Mouse (Mus musculus) forebrain, embryonic 15.5 days (tissue): ENCODE data around the gene Phf7. TPM values are rescaled to one million over a fixed set of nuclear protein-coding genes. Genes with fewer than 3 reads are reported as not detected.
A peak's percentile ranks its signal among the peaks of the same experiment; 100 is the strongest.

Experiments used
- ATAC-seq: fragments of 200-750 bp; cut with Nextera tagmentation; replicated peaks from 2 replicates; pipeline ENCODE4 v1.8.0; 2017; ENCODE audit warnings: mild to moderate bottlenecking, moderate TSS enrichment, moderate library complexity
- H3K27ac ChIP-seq: fragments of 300-500 bp; sonication (generic); replicated peaks from 2 replicates; pipeline ENCODE4 v1.5.1; 2015; ENCODE audit warnings: mild to moderate bottlenecking, inconsistent platforms
- H3K27me3 ChIP-seq: fragments of 300-500 bp; sonication (generic); 2 replicates; pipeline ENCODE4 v1.6.1; 2015; ENCODE audit warnings: inconsistent platforms
- H3K36me3 ChIP-seq: fragments of 300-500 bp; sonication (generic); 2 replicates; pipeline ENCODE4 v1.6.1; 2015; ENCODE audit warnings: mild to moderate bottlenecking, inconsistent platforms
- H3K4me1 ChIP-seq: fragments of 300-500 bp; sonication (generic); 2 replicates; pipeline ENCODE4 v1.6.1; 2015; ENCODE audit warnings: inconsistent platforms
- H3K4me2 ChIP-seq: fragments of 300-500 bp; sonication (generic); replicated peaks from 2 replicates; pipeline ENCODE4 v1.6.1; 2015; ENCODE audit warnings: mild to moderate bottlenecking, inconsistent platforms
- H3K4me3 ChIP-seq: fragments of 300-500 bp; sonication (generic); 2 replicates; pipeline ENCODE4 v1.5.1; 2015; ENCODE audit warnings: mild to moderate bottlenecking, inconsistent platforms
- H3K9ac ChIP-seq: fragments of 300-500 bp; sonication (generic); replicated peaks from 2 replicates; pipeline ENCODE4 v1.6.1; 2015; ENCODE audit warnings: mild to moderate bottlenecking, inconsistent platforms
- H3K9me3 ChIP-seq: fragments of 300-500 bp; sonication (generic); 2 replicates; pipeline ENCODE4 v1.6.1; 2016; ENCODE audit warnings: inconsistent platforms
- WGBS: fragments of 180-500 bp; shearing (Covaris S2); methylation state at CpG from one replicate; pipeline ENCODE4 v1.1.7; 2015; ENCODE audit warnings: mixed read lengths; 5-methylcytosine and 5-hydroxymethylcytosine counted together
- polyA plus RNA-seq: library from polyadenylated mRNA; unstranded; fragments of >200 nt; fragmentation: Nextera tagmentation; extraction: Ambion mirVana; gene quantifications from 2 replicates; pipeline ENCODE4 v1.2.1, GENCODE M21; 2015

Gene Phf7
- polyA plus RNA-seq: 11.9 and 13.1 TPM in 2 replicates

GRCm38 (mm10) chr14:31251084-31251604 is at the start of gene Phf7, which contains the start of gene Bap1:
Phf7 (minus strand) TSS chr14:31251317.
Bap1 (plus strand) TSS chr14:31251450.
- peak; percentile 92 for ATAC-seq
- H3K4me3 ChIP-seq: peak within 1 kb of the TSS; percentile 77
- H3K27me3 ChIP-seq: no peaks in the 10 kb centered on the region
- under 1% methylated on average over 73 of the region's 75 CpGs for WGBS
- peak within 1 kb of the TSS; percentile 95 for H3K9ac ChIP-seq
- H3K9me3 ChIP-seq: no peaks in the 10 kb centered on the region
- peaks cover 30% of the 10 kb centered on the region for H3K36me3 ChIP-seq
- H3K4me1 ChIP-seq: peaks cover 20% of the 10 kb centered on the region
- H3K27ac ChIP-seq: peak within 1 kb of the TSS; percentile 91
- peak within 1 kb of the TSS; percentile 63 for H3K4me2 ChIP-seq

GRCm38 (mm10) chr14:31285728-31286127 is 34.6 kb upstream of the Phf7 start:
- Histone ChIP-seq H3K9me3 (no peaks in the 10 kb centered on the region), H3K27me3 (no peaks in the 10 kb centered on the region), H3K9ac (no peak overlapping the region), H3K27ac (no peak overlapping the region), H3K4me3 (no peak overlapping the region), H3K4me2 (no peak overlapping the region), H3K4me1 (no peaks in the 10 kb centered on the region), H3K36me3 (no peaks in the 10 kb centered on the region)
- ATAC-seq: no peak
- WGBS: 89% methylated on average over 8 of the region's 8 CpGs

DNA sequence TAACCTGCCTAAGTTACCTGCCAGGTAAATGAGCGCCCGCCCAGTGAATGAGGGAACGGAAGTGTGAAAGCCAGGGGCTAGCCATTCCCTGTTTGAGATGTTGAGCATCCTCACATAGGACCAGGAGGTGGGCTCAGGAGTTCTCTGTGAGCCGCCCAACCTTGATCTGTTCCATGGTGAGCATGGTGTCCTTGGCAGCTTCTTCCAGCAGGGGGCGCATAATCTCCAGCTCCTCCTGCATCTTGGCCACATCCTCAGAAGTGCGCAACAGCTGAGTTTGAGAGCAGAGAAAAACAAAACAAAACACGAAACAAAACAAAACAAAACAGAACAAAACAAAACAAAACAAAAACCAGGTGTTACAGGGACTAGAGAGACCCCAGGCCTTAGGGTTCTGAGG is 21.0 kb upstream of the Phf7 start:
- ATAC-seq: no peak

DNA sequence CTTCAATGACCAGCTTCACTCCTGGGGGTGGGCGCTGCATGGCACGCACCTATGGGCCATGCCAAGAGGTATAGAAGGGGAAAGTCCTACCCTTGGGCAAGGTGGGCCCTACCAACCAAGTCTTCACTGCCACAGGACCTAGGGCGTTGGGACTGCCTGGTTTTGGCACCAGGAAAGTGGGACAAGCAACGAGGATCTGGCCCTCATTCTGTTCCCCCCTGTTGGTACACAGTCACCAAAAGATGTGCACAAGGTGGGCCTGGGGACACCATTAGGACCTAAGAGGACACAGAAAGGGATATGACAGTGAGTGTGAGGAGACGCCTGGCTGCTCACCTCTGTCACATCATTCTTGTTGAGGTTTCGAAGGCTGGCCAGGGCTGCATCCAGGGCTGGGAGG is 20.0 kb upstream of the Phf7 start:
- no peak overlapping the region for H3K4me2 ChIP-seq
- WGBS: 94% methylated on average over 6 of the region's 6 CpGs
- H3K4me1 ChIP-seq: peaks cover 24% of the 10 kb centered on the region
- H3K27ac ChIP-seq: no peak overlapping the region
- H3K36me3 ChIP-seq: no peaks in the 10 kb centered on the region
- H3K9ac ChIP-seq: no peak overlapping the region
- no peaks in the 10 kb centered on the region for H3K27me3 ChIP-seq
- no peaks in the 10 kb centered on the region for H3K9me3 ChIP-seq
- no peak for ATAC-seq
- no peak overlapping the region for H3K4me3 ChIP-seq

More for the DNA sequence above, 21.0 kb upstream of the Phf7 start:
- H3K36me3 ChIP-seq: no peaks in the 10 kb centered on the region
- H3K4me3 ChIP-seq: no peak overlapping the region
- H3K27ac ChIP-seq: no peak overlapping the region
- no peaks in the 10 kb centered on the region for H3K9me3 ChIP-seq
- peaks cover 24% of the 10 kb centered on the region for H3K4me1 ChIP-seq
- WGBS: 22% methylated on average over 7 of the region's 7 CpGs
- H3K9ac ChIP-seq: no peak overlapping the region
- H3K27me3 ChIP-seq: no peaks in the 10 kb centered on the region
- no peak overlapping the region for H3K4me2 ChIP-seq

DNA sequence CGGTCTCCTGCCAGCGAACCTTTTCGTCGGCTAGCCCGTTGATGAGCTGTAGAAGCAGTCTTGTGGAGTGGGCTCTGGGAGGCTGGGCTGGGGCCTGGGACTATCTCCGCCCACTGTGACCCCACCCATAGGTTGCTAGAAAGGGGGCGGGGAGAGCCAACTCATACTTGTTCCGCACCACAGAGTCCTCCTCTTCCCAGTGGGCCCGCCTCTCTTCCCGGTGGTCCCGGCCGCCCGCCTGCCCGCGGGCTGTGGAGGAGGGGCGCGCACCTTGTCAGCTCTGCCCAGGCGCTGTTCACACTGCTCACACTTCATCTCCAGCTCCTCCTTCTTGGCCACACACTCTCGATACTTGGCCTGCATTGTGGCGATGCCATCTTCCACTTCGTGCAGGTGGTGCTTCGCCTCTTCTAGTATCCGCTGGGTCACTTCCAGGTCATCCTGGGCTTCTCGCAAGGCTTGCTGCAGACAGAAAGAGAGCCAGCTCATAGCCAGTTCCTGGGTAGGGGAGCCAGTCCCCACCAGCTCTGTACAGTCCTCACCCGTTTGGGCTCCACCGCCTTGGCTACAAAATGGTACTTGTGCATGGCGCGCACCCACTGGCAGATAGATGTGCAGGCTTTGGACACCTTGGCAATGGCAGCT is 18.5 kb upstream of the Phf7 start:
- Histone ChIP-seq H3K4me3 (peak overlapping the region; percentile 26), H3K4me1 (peaks cover 24% of the 10 kb centered on the region), H3K9me3 (no peaks in the 10 kb centered on the region), H3K36me3 (no peaks in the 10 kb centered on the region), H3K27ac (peak overlapping the region; percentile 71), H3K9ac (peak overlapping the region; percentile 30; the same call in 1 of the 2 replicates), H3K27me3 (no peaks in the 10 kb centered on the region), H3K4me2 (peak overlapping the region; percentile 42)
- 13% methylated on average over 28 of the region's 28 CpGs for WGBS
- peak; percentile 61 for ATAC-seq

- ATAC-seq: peak; percentile 80
- Histone ChIP-seq H3K9me3 (no peaks in the 10 kb centered on the region), H3K4me2 (peak overlapping the region; percentile 42), H3K4me1 (peaks cover 24% of the 10 kb centered on the region), H3K27me3 (no peaks in the 10 kb centered on the region), H3K36me3 (no peaks in the 10 kb centered on the region), H3K27ac (peak overlapping the region; percentile 71), H3K9ac (no peak overlapping the region), H3K4me3 (no peak overlapping the region; the same call in 1 of the 2 replicates)
- WGBS: 32% methylated on average over 9 of the region's 9 CpGs
Measured at GRCm38 (mm10) chr14:31268301-31269001, 17.3 kb upstream of the Phf7 start.

DNA sequence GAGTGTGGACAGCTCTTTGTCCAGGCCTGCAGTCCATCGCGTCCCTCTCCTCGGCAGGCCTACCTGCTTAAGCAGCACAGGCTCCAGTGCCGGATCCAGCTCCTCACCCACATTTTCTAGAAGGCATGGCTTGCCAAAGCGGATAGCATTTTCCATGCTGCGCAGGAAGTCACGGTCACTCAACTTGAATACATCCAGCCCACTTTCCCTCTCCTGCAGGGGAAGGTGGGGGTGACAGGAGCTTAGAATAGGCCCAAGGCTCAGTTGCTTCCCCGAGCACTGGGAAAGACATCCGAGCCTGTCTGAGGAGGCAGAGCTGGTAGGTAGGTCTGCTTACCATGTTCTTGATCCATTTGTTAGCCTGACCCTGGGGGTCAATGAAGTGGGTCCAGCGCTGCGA is 16.5 kb upstream of the Phf7 start:
- ATAC-seq: no peak
- Histone ChIP-seq H3K36me3 (no peaks in the 10 kb centered on the region; the same call in 1 of the 2 replicates), H3K4me3 (no peak overlapping the region), H3K4me1 (peaks cover 24% of the 10 kb centered on the region), H3K27ac (peak overlapping the region; percentile 71), H3K9me3 (no peaks in the 10 kb centered on the region), H3K4me2 (no peak overlapping the region), H3K9ac (no peak overlapping the region), H3K27me3 (no peaks in the 10 kb centered on the region)
- WGBS: 91% methylated on average over 11 of the region's 11 CpGs

- ATAC-seq: no peak
Measured at GRCm38 (mm10) chr14:31260932-31261331, 9.8 kb upstream of the Phf7 start.

DNA sequence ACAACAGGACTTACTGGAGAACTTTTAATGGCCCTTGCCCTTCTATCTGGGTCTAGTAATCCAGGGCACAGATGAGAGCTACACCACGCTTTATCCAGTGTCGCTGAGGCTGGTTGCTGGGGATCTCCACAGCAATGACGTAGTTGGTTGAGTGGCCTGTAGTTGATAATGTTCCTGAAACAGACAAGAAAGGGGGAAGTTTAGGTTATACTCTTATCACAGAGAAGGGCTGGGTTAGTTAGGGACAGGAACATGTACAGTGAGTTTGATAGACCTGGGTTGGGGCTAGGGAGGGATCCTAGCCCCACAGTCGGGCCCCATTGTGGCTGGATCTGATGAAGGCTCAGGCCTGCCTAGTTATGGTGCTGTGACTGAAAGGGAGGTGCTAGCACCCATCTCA is 9.3 kb upstream of the Phf7 start:
- Histone ChIP-seq H3K9me3 (no peaks in the 10 kb centered on the region), H3K36me3 (peaks cover 61% of the 10 kb centered on the region), H3K4me1 (no peaks in the 10 kb centered on the region), H3K9ac (no peak overlapping the region), H3K4me2 (no peak overlapping the region), H3K4me3 (no peak overlapping the region), H3K27me3 (no peaks in the 10 kb centered on the region), H3K27ac (no peak overlapping the region)
- no peak for ATAC-seq
- over 99% methylated on average over 4 of the region's 4 CpGs for WGBS

More at GRCm38 (mm10) chr14:31260932-31261331, 9.8 kb upstream of the Phf7 start:
- 93% methylated on average over 9 of the region's 9 CpGs for WGBS
- Histone ChIP-seq H3K36me3 (peaks cover 56% of the 10 kb centered on the region), H3K9me3 (no peaks in the 10 kb centered on the region), H3K27me3 (no peaks in the 10 kb centered on the region), H3K27ac (no peak overlapping the region), H3K4me3 (no peak overlapping the region), H3K4me1 (no peaks in the 10 kb centered on the region), H3K4me2 (no peak overlapping the region), H3K9ac (no peak overlapping the region)

GRCm38 (mm10) chr14:31258476-31259050 is 7.4 kb upstream of the Phf7 start:
- Histone ChIP-seq H3K4me1 (no peaks in the 10 kb centered on the region), H3K27me3 (no peaks in the 10 kb centered on the region), H3K4me3 (no peak overlapping the region), H3K9me3 (no peaks in the 10 kb centered on the region), H3K4me2 (no peak overlapping the region), H3K36me3 (peaks cover 80% of the 10 kb centered on the region), H3K9ac (no peak overlapping the region), H3K27ac (no peak overlapping the region)
- no peak for ATAC-seq
- 98% methylated on average over 14 of the region's 14 CpGs for WGBS

GRCm38 (mm10) chr14:31252091-31252490 is 974 bp upstream of the Phf7 start:
- H3K27ac ChIP-seq: no peak overlapping the region
- peaks cover 20% of the 10 kb centered on the region for H3K4me1 ChIP-seq
- peak overlapping the region; percentile 77 for H3K4me3 ChIP-seq
- peak overlapping the region; percentile 95 for H3K9ac ChIP-seq
- 89% methylated on average over 5 of the region's 5 CpGs for WGBS
- H3K9me3 ChIP-seq: no peaks in the 10 kb centered on the region
- no peak for ATAC-seq
- no peaks in the 10 kb centered on the region for H3K27me3 ChIP-seq
- H3K36me3 ChIP-seq: peaks cover 39% of the 10 kb centered on the region
- peak overlapping the region; percentile 63 for H3K4me2 ChIP-seq

- ATAC-seq: no peak
- H3K36me3 ChIP-seq: peaks cover 35% of the 10 kb centered on the region
- H3K27ac ChIP-seq: peak overlapping the region; percentile 91
- H3K9me3 ChIP-seq: no peaks in the 10 kb centered on the region
- H3K4me1 ChIP-seq: peaks cover 20% of the 10 kb centered on the region
- peak overlapping the region; percentile 77 for H3K4me3 ChIP-seq
- H3K4me2 ChIP-seq: peak overlapping the region; percentile 63
- H3K27me3 ChIP-seq: no peaks in the 10 kb centered on the region
- WGBS: 2% methylated on average over 18 of the region's 18 CpGs
- H3K9ac ChIP-seq: peak overlapping the region; percentile 95
Measured at GRCm38 (mm10) chr14:31251626-31252025, 509 bp upstream of the Phf7 start.
